Mouse (Mus musculus) liver, embryonic 14.5 days (tissue): ENCODE data around the gene Sh2d7.

Experiments used
- CTCF ChIP-seq: IDR thresholded peaks from 2 replicates; pipeline ENCODE4 v1.5.1; 2016; ENCODE audit warnings: antibody characterized with exemption, low read depth, control low read depth
- EP300 ChIP-seq: IDR thresholded peaks from 2 replicates; pipeline ENCODE4 v1.6.1; 2016; ENCODE audit warnings: antibody characterized with exemption, low read depth

GRCm38 (mm10) chr9:54537030-54537429 lies 1.8 kb upstream of the Sh2d7 start:
- no peak for TF ChIP-seq CTCF
- no peak for TF ChIP-seq EP300
